Comparison of ENCODE assay signal across 22 mouse cellular contexts in genomic region chr11:36331408-36332178, GRCm38 (mm10).
DNase-seq lines count a peak whose midpoint lies in the region; ATAC-seq and TF ChIP-seq lines count a peak whose summit lies in the region.
"Had no signal": no experiment of that assay in that cellular context is flagged by ENCODE, and none has a peak within 500 bp of the region (broad histone marks: within the 10 kb centered on the region; RNA-seq: fewer than 3 reads in every experiment).

No protein-coding gene starts in this region.

- no peak overlapping the region for H3K4me3 ChIP-seq in hindbrain, embryonic 10.5 days
- no peak overlapping the region for H3K4me3 ChIP-seq in hindbrain, embryonic 16.5 days (ENCODE audit: low read length)
- no peak overlapping the region for H3K4me3 ChIP-seq in midbrain, embryonic 14.5 days (replicated peaks; ENCODE audit: low read depth, low read length)
- no peak overlapping the region for H3K4me3 ChIP-seq in midbrain, embryonic 10.5 days
- H3K4me3 ChIP-seq in hindbrain, embryonic 15.5 days, result no peak overlapping the region
- H3K4me3 ChIP-seq in gastrocnemius, adult 2 months, result no peak overlapping the region
- H3K4me3 ChIP-seq: intestine, embryonic 15.5 days; left cerebral cortex, adult 2 months; limb, embryonic 13.5 days; liver, embryonic 15.5 days; midbrain, embryonic 12.5 days; stomach, embryonic 15.5 days had no signal

- TF ChIP-seq CTCF in gastrocnemius, adult 2 months (IDR thresholded peaks at IDR 0.05), result no peak

- no peak overlapping the region for H3K27ac ChIP-seq in hindbrain, embryonic 10.5 days
- no peak overlapping the region for H3K27ac ChIP-seq in hindbrain, embryonic 16.5 days (ENCODE audit: low read depth, low read length)
- 0 out of 2 replicates have a peak overlapping the region, but pooled peaks have one; percentile 32 for H3K27ac ChIP-seq in midbrain, embryonic 14.5 days (replicated peaks; ENCODE audit: low read depth, low read length)
- no peak overlapping the region for H3K27ac ChIP-seq in midbrain, embryonic 10.5 days (replicated peaks)
- H3K27ac ChIP-seq in hindbrain, embryonic 15.5 days (replicated peaks), result 0 out of 2 replicates have a peak overlapping the region, but pooled peaks have one; percentile 30
- H3K27ac ChIP-seq in gastrocnemius, adult 2 months, result no peak overlapping the region
- H3K27ac ChIP-seq: intestine, embryonic 15.5 days; left cerebral cortex, adult 2 months; limb, embryonic 13.5 days; liver, embryonic 15.5 days; midbrain, embryonic 12.5 days; stomach, embryonic 15.5 days had no signal

- no peak overlapping the region for H3K4me2 ChIP-seq in hindbrain, embryonic 16.5 days (ENCODE audit: low read length)
- no peak overlapping the region for H3K4me2 ChIP-seq in midbrain, embryonic 14.5 days (ENCODE audit: low read length)
- H3K4me2 ChIP-seq in hindbrain, embryonic 15.5 days, result peak overlapping the region; percentile 13; the same call in 1 of the 2 replicates
- H3K4me2 ChIP-seq: intestine, embryonic 15.5 days; limb, embryonic 13.5 days; liver, embryonic 15.5 days; midbrain, embryonic 12.5 days; stomach, embryonic 15.5 days had no signal

- no peaks in the 10 kb centered on the region for H3K27me3 ChIP-seq in hindbrain, embryonic 10.5 days (ENCODE audit: insufficient read depth, poor library complexity, severe bottlenecking)
- no peaks in the 10 kb centered on the region for H3K27me3 ChIP-seq in hindbrain, embryonic 16.5 days (replicated peaks; ENCODE audit: control insufficient read depth, insufficient read depth, low read length)
- no peaks in the 10 kb centered on the region for H3K27me3 ChIP-seq in midbrain, embryonic 14.5 days (ENCODE audit: control insufficient read depth, insufficient read depth, low read length)
- no peaks in the 10 kb centered on the region for H3K27me3 ChIP-seq in midbrain, embryonic 10.5 days (ENCODE audit: low read depth, poor library complexity, severe bottlenecking)
- H3K27me3 ChIP-seq in hindbrain, embryonic 15.5 days, result no peaks in the 10 kb centered on the region
- H3K27me3 ChIP-seq: intestine, embryonic 15.5 days; liver, embryonic 15.5 days; midbrain, embryonic 12.5 days; stomach, embryonic 15.5 days had no signal

- no peaks in the 10 kb centered on the region for H3K9me3 ChIP-seq in hindbrain, embryonic 10.5 days
- no peaks in the 10 kb centered on the region for H3K9me3 ChIP-seq in hindbrain, embryonic 16.5 days (ENCODE audit: control insufficient read depth, low read length)
- H3K9me3 ChIP-seq in midbrain, embryonic 14.5 days (ENCODE audit: control insufficient read depth, low read length), result no peaks in the 10 kb centered on the region
- no peaks in the 10 kb centered on the region for H3K9me3 ChIP-seq in midbrain, embryonic 10.5 days (replicated peaks)
- H3K9me3 ChIP-seq in hindbrain, embryonic 15.5 days, result no peaks in the 10 kb centered on the region
- H3K9me3 ChIP-seq: intestine, embryonic 15.5 days; liver, embryonic 15.5 days; midbrain, embryonic 12.5 days; stomach, embryonic 15.5 days had no signal

- intact Hi-C loops in heart, postnatal 14 days (cut with DNase I), result no loop called here
- intact Hi-C loops in gastrocnemius, adult 2 months (cut with DNase I), result no loop called here

- no peak for ATAC-seq in hindbrain, embryonic 16.5 days
- no peak for ATAC-seq in midbrain, embryonic 14.5 days (ENCODE audit: low FRiP score, low TSS enrichment)
- ATAC-seq in hindbrain, embryonic 15.5 days (ENCODE audit: low FRiP score, low read depth), result no peak
- ATAC-seq: intestine, embryonic 15.5 days; Patski had no signal

- WGBS in hindbrain, embryonic 10.5 days, result 78% methylated on average over 13 of the region's 13 CpGs
- WGBS in hindbrain, embryonic 16.5 days, result 53% methylated on average over 13 of the region's 13 CpGs
- 62% methylated on average over 13 of the region's 13 CpGs for WGBS in midbrain, embryonic 14.5 days
- WGBS in midbrain, embryonic 10.5 days, result 86% methylated on average over 13 of the region's 13 CpGs
- 46% methylated on average over 13 of the region's 13 CpGs for WGBS in hindbrain, embryonic 15.5 days

- peak; percentile 2 for DNase-seq in hindbrain, embryonic 10.5 days (ENCODE audit: low spot score)
- peak; percentile 43 for DNase-seq in midbrain, embryonic 14.5 days
- DNase-seq in midbrain, embryonic 10.5 days (ENCODE audit: low spot score), result no peak
- no peak for DNase-seq in heart, postnatal 14 days
- no peak for DNase-seq in gastrocnemius, adult 2 months
- DNase-seq: B cell, adult 2 months; cerebellum, adult 11 months; cerebellum, postnatal 25 days; heart, adult 18-20 months; kidney, postnatal 10 days; lung, postnatal 14 days; spleen, adult 18-20 months; thymus, postnatal 25 days had no signal

- no peaks in the 10 kb centered on the region for H3K36me3 ChIP-seq in hindbrain, embryonic 10.5 days
- no peaks in the 10 kb centered on the region for H3K36me3 ChIP-seq in hindbrain, embryonic 16.5 days (ENCODE audit: control insufficient read depth, insufficient read depth, low read length)
- H3K36me3 ChIP-seq in midbrain, embryonic 14.5 days (ENCODE audit: control insufficient read depth, insufficient read depth, low read length), result no peaks in the 10 kb centered on the region
- H3K36me3 ChIP-seq in midbrain, embryonic 10.5 days, result no peaks in the 10 kb centered on the region
- no peaks in the 10 kb centered on the region for H3K36me3 ChIP-seq in hindbrain, embryonic 15.5 days
- H3K36me3 ChIP-seq: intestine, embryonic 15.5 days; limb, embryonic 13.5 days; liver, embryonic 15.5 days; midbrain, embryonic 12.5 days; stomach, embryonic 15.5 days had no signal

- H3K9ac ChIP-seq in hindbrain, embryonic 16.5 days (ENCODE audit: low read depth, low read length), result no peak overlapping the region
- no peak overlapping the region for H3K9ac ChIP-seq in midbrain, embryonic 14.5 days (replicated peaks; ENCODE audit: low read length)
- no peak overlapping the region for H3K9ac ChIP-seq in hindbrain, embryonic 15.5 days
- H3K9ac ChIP-seq: intestine, embryonic 15.5 days; limb, embryonic 13.5 days; liver, embryonic 15.5 days; midbrain, embryonic 12.5 days; stomach, embryonic 15.5 days had no signal

- H3K4me1 ChIP-seq in hindbrain, embryonic 10.5 days (replicated peaks), result peaks cover 30% of the 10 kb centered on the region
- peaks cover 13% of the 10 kb centered on the region for H3K4me1 ChIP-seq in hindbrain, embryonic 16.5 days (ENCODE audit: control insufficient read depth, insufficient read depth, low read depth, low read length)
- peaks cover 30% of the 10 kb centered on the region for H3K4me1 ChIP-seq in midbrain, embryonic 14.5 days (ENCODE audit: control insufficient read depth, insufficient read depth, low read length)
- H3K4me1 ChIP-seq in midbrain, embryonic 10.5 days, result peaks cover 33% of the 10 kb centered on the region
- peaks cover 27% of the 10 kb centered on the region for H3K4me1 ChIP-seq in hindbrain, embryonic 15.5 days (replicated peaks)
- H3K4me1 ChIP-seq: intestine, embryonic 15.5 days; liver, embryonic 15.5 days; stomach, embryonic 15.5 days had no signal

Comparison
In these comparisons a context has a peak if more than half of its experiments do, and no peak if none do; other contexts are left out.
1. DNase-seq: peak in hindbrain, embryonic 10.5 days (single experiment) and midbrain, embryonic 14.5 days (single experiment); none in midbrain, embryonic 10.5 days (single experiment), heart, postnatal 14 days (0 of 2) and gastrocnemius, adult 2 months (single experiment).
2. H3K27ac ChIP-seq: peak in midbrain, embryonic 14.5 days (single experiment) and hindbrain, embryonic 15.5 days (single experiment); none in hindbrain, embryonic 10.5 days (single experiment), hindbrain, embryonic 16.5 days (single experiment), midbrain, embryonic 10.5 days (single experiment) and gastrocnemius, adult 2 months (single experiment).